Mouse (Mus musculus) myocyte (in vitro differentiated cells): Measurements from ENCODE around the gene Ttc30a1. TPM values are rescaled to one million over a fixed set of nuclear protein-coding genes. Genes with fewer than 3 reads are reported as not detected.

Experiments used
- H3K27me3 ChIP-seq: one replicate; pipeline ENCODE4 v1.6.1; 2011; ENCODE audit not compliant: control insufficient read depth, insufficient read depth, insufficient read length
- H3K36me3 ChIP-seq: one replicate; pipeline ENCODE4 v1.6.1; 2011; ENCODE audit not compliant: control insufficient read depth, insufficient read depth
- H3K4me2 ChIP-seq: one replicate; pipeline ENCODE4 v1.6.1; 2011; ENCODE audit warnings: low read depth, control low read depth
- H3K4me3 ChIP-seq: one replicate; pipeline ENCODE4 v1.5.1; 2011; ENCODE audit warnings: mild to moderate bottlenecking, control low read depth, moderate library complexity
- H3K79me2 ChIP-seq: one replicate; pipeline ENCODE4 v1.6.1; 2011; ENCODE audit not compliant: control insufficient read depth, insufficient read depth
- H3ac ChIP-seq: one replicate; pipeline ENCODE4 v1.6.1; 2011; ENCODE audit not compliant: control insufficient read depth, insufficient read length
- CEBPB ChIP-seq: IDR thresholded peaks from 2 replicates; pipeline ENCODE4 v1.6.1; 2011; ENCODE audit warnings: mild to moderate bottlenecking, moderate library complexity; ENCODE audit not compliant: poor library complexity, insufficient read depth, severe bottlenecking
- E2F4 ChIP-seq: IDR thresholded peaks from one replicate; pipeline ENCODE4 v1.6.1; 2011; ENCODE audit warnings: mild to moderate bottlenecking, control low read depth, moderate library complexity; ENCODE audit not compliant: insufficient read depth
- MAX ChIP-seq: IDR thresholded peaks from one replicate; pipeline ENCODE4 v1.6.1; 2011; ENCODE audit warnings: low read depth, mild to moderate bottlenecking, control low read depth
- MYOD1 ChIP-seq, 3 experiments: IDR thresholded peaks; one replicate each; pipeline ENCODE4 v1.6.1; 2011; ENCODE audit warnings: control low read depth in 2 of 3, low read depth in 2 of 3, mild to moderate bottlenecking in 2 of 3, moderate library complexity in 1 of 3; ENCODE audit not compliant: insufficient read length in 2 of 3, control insufficient read depth in 1 of 3
- MYOG ChIP-seq, 3 experiments: IDR thresholded peaks; one replicate each; pipeline ENCODE4 v1.6.1; 2011; ENCODE audit warnings: control low read depth in 2 of 3, low read depth in 2 of 3, mild to moderate bottlenecking in 2 of 3; ENCODE audit not compliant: insufficient read length in 2 of 3, control insufficient read depth in 1 of 3, insufficient read depth in 1 of 3
- POLR2A ChIP-seq: IDR thresholded peaks from one replicate; pipeline ENCODE4 v1.6.1; 2011; ENCODE audit warnings: low read depth, mild to moderate bottlenecking, control low read depth, moderate library complexity; ENCODE audit not compliant: insufficient read length
- POLR2AphosphoS2 ChIP-seq: IDR thresholded peaks from one replicate; pipeline ENCODE4 v1.6.1; 2011; ENCODE audit warnings: low read depth, control low read depth; ENCODE audit not compliant: insufficient read length
- REST ChIP-seq: IDR thresholded peaks from one replicate; pipeline ENCODE4 v1.6.1; 2011; ENCODE audit warnings: mild to moderate bottlenecking, control low read depth, moderate library complexity; ENCODE audit not compliant: insufficient read depth, insufficient read length
- SRF ChIP-seq: IDR thresholded peaks from one replicate; pipeline ENCODE4 v1.6.1; 2011; ENCODE audit warnings: low read depth; ENCODE audit not compliant: control insufficient read depth, insufficient read length
- TCF12 ChIP-seq: IDR thresholded peaks from one replicate; pipeline ENCODE4 v1.6.1; 2011; ENCODE audit warnings: mild to moderate bottlenecking, control low read depth; ENCODE audit not compliant: poor library complexity, insufficient read depth, severe bottlenecking
- TCF3 ChIP-seq: IDR thresholded peaks from one replicate; pipeline ENCODE4 v1.6.1; 2011; ENCODE audit warnings: low read depth, control low read depth; ENCODE audit not compliant: insufficient read length
- USF1 ChIP-seq: IDR thresholded peaks from one replicate; pipeline ENCODE4 v1.6.1; 2011; ENCODE audit warnings: low read depth, mild to moderate bottlenecking, control low read depth, moderate library complexity
- polyA plus RNA-seq: library from polyadenylated mRNA; unstranded; fragments of >200 nt; fragmentation: generic; extraction: Trizol; gene quantifications from one replicate; pipeline ENCODE4 v1.2.1, GENCODE M21; 2012; ENCODE audit warnings: missing spikeins

The Ttc30a1 gene
- polyA plus RNA-seq, 1 experiment = 1.2 TPM

DNA sequence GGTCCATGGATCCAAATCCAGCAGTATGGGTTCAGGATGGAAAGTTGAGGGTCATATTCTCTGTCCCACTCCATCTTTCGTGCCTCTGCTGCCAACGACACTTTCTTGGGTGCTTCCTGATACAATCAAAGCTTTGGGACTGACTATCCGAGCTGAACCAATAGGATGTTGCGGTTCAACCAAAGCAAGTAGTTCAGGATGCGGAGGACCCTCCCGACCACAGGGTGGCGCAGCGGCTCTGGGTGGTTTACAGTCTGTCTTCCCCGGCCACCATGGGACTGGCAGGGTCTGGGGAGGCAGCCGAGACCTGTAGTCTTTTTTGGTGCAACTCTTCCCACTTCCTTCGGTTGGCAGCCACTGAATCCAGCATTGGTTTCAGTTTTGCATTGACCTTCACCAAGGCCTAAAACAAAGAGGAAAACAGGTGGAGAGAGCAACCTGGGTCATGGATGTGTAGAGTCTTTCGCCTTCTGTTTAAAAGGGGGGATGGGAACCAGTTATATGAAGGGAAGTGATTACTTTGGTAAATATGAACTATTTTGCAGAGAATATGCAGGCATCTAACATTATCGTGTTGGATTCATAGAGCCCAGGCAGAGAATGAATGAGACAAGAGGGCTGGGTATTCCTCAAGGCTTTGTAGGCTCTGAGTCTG is 9.2 kb upstream of the Ttc30a1 start:
- Histone ChIP-seq H3K79me2 (no peaks in the 10 kb centered on the region), H3ac (no peak overlapping the region), H3K36me3 (no peaks in the 10 kb centered on the region), H3K4me2 (no peak overlapping the region), H3K27me3 (peaks cover 19% of the 10 kb centered on the region), H3K4me3 (no peak overlapping the region)
- TF ChIP-seq REST = no peak
- TF ChIP-seq TCF12 = no peak
- no peak for TF ChIP-seq MYOD1 (IDR thresholded peaks at IDR 0.05; ENCODE audit: control insufficient read depth in 1 of 3, insufficient read length in 2 of 3, low read depth in 2 of 3)
- no peak for TF ChIP-seq E2F4
- no peak for TF ChIP-seq POLR2AphosphoS2
- no peak for TF ChIP-seq MYOG (IDR thresholded peaks at IDR 0.05; ENCODE audit: control insufficient read depth in 1 of 3, insufficient read depth in 1 of 3, insufficient read length in 2 of 3, low read depth in 2 of 3)
- no peak for TF ChIP-seq SRF
- TF ChIP-seq USF1 = no peak
- TF ChIP-seq CEBPB = no peak
- TF ChIP-seq MAX = no peak
- TF ChIP-seq POLR2A = no peak
- no peak for TF ChIP-seq TCF3

GRCm38 (mm10) chr2:75989694-75990093 is 7.9 kb upstream of the Ttc30a1 start:
- Histone ChIP-seq H3ac (no peak overlapping the region), H3K4me3 (no peak overlapping the region), H3K36me3 (no peaks in the 10 kb centered on the region), H3K4me2 (no peak overlapping the region), H3K27me3 (peaks cover 14% of the 10 kb centered on the region), H3K79me2 (no peaks in the 10 kb centered on the region)
- TF ChIP-seq TCF12 = no peak
- no peak for TF ChIP-seq TCF3
- TF ChIP-seq E2F4 = no peak
- TF ChIP-seq POLR2AphosphoS2 = no peak
- TF ChIP-seq MYOG (IDR thresholded peaks at IDR 0.05; ENCODE audit: control insufficient read depth in 1 of 3, insufficient read depth in 1 of 3, insufficient read length in 2 of 3, low read depth in 2 of 3) = no peak
- no peak for TF ChIP-seq REST
- TF ChIP-seq MAX = no peak
- no peak for TF ChIP-seq MYOD1 (IDR thresholded peaks at IDR 0.05; ENCODE audit: control insufficient read depth in 1 of 3, insufficient read length in 2 of 3, low read depth in 2 of 3)
- no peak for TF ChIP-seq POLR2A

DNA sequence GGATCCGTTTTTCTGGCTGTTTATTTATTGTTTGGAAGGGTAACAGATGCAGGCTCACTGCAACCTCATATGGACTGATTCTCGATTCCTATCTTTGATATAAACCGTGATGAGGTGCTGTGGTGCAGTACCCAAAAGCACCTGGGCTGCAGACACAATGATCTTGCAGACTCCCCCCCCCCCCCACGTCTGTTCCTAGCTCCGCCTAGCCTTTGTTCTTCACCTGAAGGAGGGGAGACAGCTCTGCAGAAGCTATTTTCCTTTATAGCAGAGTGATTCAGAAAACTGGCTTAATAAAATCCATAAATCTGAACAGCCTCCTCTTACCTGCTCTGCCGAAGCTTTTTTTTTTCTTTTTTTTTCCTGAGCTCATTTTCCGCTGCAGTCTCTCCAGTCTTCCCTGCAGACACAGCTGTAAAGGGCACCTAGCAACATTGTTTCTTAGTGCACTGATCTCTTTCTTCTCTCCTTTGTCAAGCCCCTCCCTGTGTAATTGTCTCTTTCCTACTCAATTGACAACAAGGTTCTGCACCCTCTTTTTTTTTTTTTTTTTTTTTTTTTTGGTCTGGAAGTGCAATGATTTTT is 7.1 kb upstream of the Ttc30a1 start:
- no peaks in the 10 kb centered on the region for H3K79me2 ChIP-seq
- peaks cover 14% of the 10 kb centered on the region for H3K27me3 ChIP-seq
- H3K4me3 ChIP-seq = no peak overlapping the region
- TF ChIP-seq E2F4 = no peak
- TF ChIP-seq POLR2AphosphoS2 = no peak
- no peak for TF ChIP-seq SRF
- TF ChIP-seq TCF3 = no peak
- TF ChIP-seq REST = no peak
- TF ChIP-seq TCF12 = no peak
- no peak for TF ChIP-seq USF1
- TF ChIP-seq CEBPB = no peak
- no peak for TF ChIP-seq MYOD1 (IDR thresholded peaks at IDR 0.05; ENCODE audit: control insufficient read depth in 1 of 3, insufficient read length in 2 of 3, low read depth in 2 of 3)
- no peak for TF ChIP-seq MYOG (IDR thresholded peaks at IDR 0.05; ENCODE audit: control insufficient read depth in 1 of 3, insufficient read depth in 1 of 3, insufficient read length in 2 of 3, low read depth in 2 of 3)
- TF ChIP-seq MAX = no peak
- no peak overlapping the region for H3ac ChIP-seq
- H3K4me2 ChIP-seq = no peak overlapping the region
- no peaks in the 10 kb centered on the region for H3K36me3 ChIP-seq

- Histone ChIP-seq H3K79me2 (no peaks in the 10 kb centered on the region), H3K4me3 (no peak overlapping the region), H3K27me3 (peaks cover 9% of the 10 kb centered on the region), H3K36me3 (no peaks in the 10 kb centered on the region), H3K4me2 (peak overlapping the region; percentile 61), H3ac (no peak overlapping the region)
- TF ChIP-seq REST (no peak), TCF12 (no peak), USF1 (no peak), MAX (no peak), SRF (no peak), MYOG (IDR thresholded peaks at IDR 0.05; ENCODE audit: control insufficient read depth in 1 of 3, insufficient read depth in 1 of 3, insufficient read length in 2 of 3, low read depth in 2 of 3) (no peak), MYOD1 (IDR thresholded peaks at IDR 0.05; ENCODE audit: control insufficient read depth in 1 of 3, insufficient read length in 2 of 3, low read depth in 2 of 3) (no peak), POLR2AphosphoS2 (no peak), TCF3 (no peak), E2F4 (no peak), POLR2A (no peak), CEBPB (no peak)
These were observed 6.6 kb upstream of the Ttc30a1 start for GRCm38 (mm10) chr2:75988378-75988777.
